In the genomic region with DNA sequence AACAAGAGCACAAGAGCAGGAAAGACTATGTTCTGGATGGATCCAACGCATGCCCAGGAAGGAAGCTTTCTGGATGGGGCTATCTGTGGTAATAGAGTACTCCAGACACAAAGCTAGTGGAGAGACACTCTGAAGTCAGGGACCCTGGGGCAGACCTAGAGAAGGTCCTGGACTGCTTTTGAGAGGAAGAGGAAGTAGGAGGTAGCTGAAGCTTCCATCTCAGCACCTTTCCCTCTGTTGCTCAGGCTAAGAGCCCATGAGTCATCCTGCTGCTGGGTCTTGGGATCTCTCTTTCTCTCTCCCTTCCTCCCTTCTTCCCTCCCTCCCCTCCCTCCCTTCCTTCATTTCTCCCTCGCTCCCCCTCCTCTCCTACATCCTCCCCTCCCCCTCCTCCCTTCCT, we compare ENCODE assay signal across 25 mouse cellular contexts.
DNase-seq lines count a peak whose midpoint lies in the region; ATAC-seq and TF ChIP-seq lines count a peak whose summit lies in the region.
"Had no signal": no experiment of that assay in that cellular context is flagged by ENCODE, and none has a peak within 500 bp of the region (broad histone marks: within the 10 kb centered on the region; RNA-seq: fewer than 3 reads in every experiment).

No protein-coding gene starts in this region.

- H3K9me3 ChIP-seq in kidney, embryonic 15.5 days (replicated peaks): peaks cover 6% of the 10 kb centered on the region; the same call in 1 of the 2 replicates
- peaks cover 4% of the 10 kb centered on the region; the same call in 1 of the 2 replicates for H3K9me3 ChIP-seq in forebrain, embryonic 13.5 days (replicated peaks)
- peaks cover 10% of the 10 kb centered on the region; the same call in 1 of the 2 replicates for H3K9me3 ChIP-seq in hindbrain, embryonic 10.5 days
- H3K9me3 ChIP-seq: embryonic facial prominence, embryonic 12.5 days had no signal

- H3K4me1 ChIP-seq in kidney, embryonic 15.5 days: peaks cover 7% of the 10 kb centered on the region; the same call in 1 of the 2 replicates
- H3K4me1 ChIP-seq in kidney, adult 2 months (ENCODE audit: control insufficient read depth, insufficient read depth, low read length): peaks cover 8% of the 10 kb centered on the region; the same call in 1 of the 2 replicates
- no peaks in the 10 kb centered on the region for H3K4me1 ChIP-seq in forebrain, embryonic 13.5 days
- 0 out of 2 replicates have a peak, but pooled peaks cover 8% of the 10 kb centered on the region for H3K4me1 ChIP-seq in hindbrain, embryonic 10.5 days (replicated peaks)
- H3K4me1 ChIP-seq: embryonic facial prominence, embryonic 12.5 days had no signal

- no peaks in the 10 kb centered on the region for H3K27me3 ChIP-seq in kidney, embryonic 15.5 days
- H3K27me3 ChIP-seq in kidney, adult 2 months (replicated peaks; ENCODE audit: control insufficient read depth, insufficient read depth, low read length): no peaks in the 10 kb centered on the region
- H3K27me3 ChIP-seq in forebrain, embryonic 13.5 days: no peaks in the 10 kb centered on the region
- no peaks in the 10 kb centered on the region for H3K27me3 ChIP-seq in hindbrain, embryonic 10.5 days (ENCODE audit: insufficient read depth, poor library complexity, severe bottlenecking)
- H3K27me3 ChIP-seq: CH12.LX; embryonic facial prominence, embryonic 12.5 days had no signal

- ATAC-seq in kidney, embryonic 15.5 days (replicated peaks; ENCODE audit: low FRiP score): 0 out of 2 replicates have a peak, but pooled peaks have one; percentile 44
- ATAC-seq in granulocyte monocyte progenitor cell, adult 5-6 weeks (replicated peaks; ENCODE audit: poor library complexity, severe bottlenecking): peak; percentile 58
- peak; percentile 52; the same call in 1 of the 2 replicates for ATAC-seq in megakaryocyte, adult 5-6 weeks (ENCODE audit: poor library complexity, severe bottlenecking)
- peak; percentile 64 for ATAC-seq in megakaryocyte progenitor cell, adult 5-6 weeks (replicated peaks; ENCODE audit: poor library complexity)
- ATAC-seq in forebrain, embryonic 13.5 days: no peak
- ATAC-seq: CD4-positive, CD25-positive, alpha-beta regulatory T cell, adult 4 months; forebrain, embryonic 14.5 days; forebrain, embryonic 16.5 days had no signal

- H3K4me2 ChIP-seq in kidney, embryonic 15.5 days: no peak overlapping the region
- no peak overlapping the region for H3K4me2 ChIP-seq in forebrain, embryonic 13.5 days
- H3K4me2 ChIP-seq: embryonic facial prominence, embryonic 12.5 days had no signal

- H3K9ac ChIP-seq in kidney, embryonic 15.5 days: no peak overlapping the region
- H3K9ac ChIP-seq in forebrain, embryonic 13.5 days: no peak overlapping the region
- H3K9ac ChIP-seq: embryonic facial prominence, embryonic 12.5 days had no signal

- TF ChIP-seq CTCF in kidney, adult 2 months (conservative IDR thresholded peaks at IDR 0.05; ENCODE audit: insufficient read depth, insufficient read length, low read depth, low read length): no peak

- TF ChIP-seq POLR2A in kidney, adult 2 months (IDR thresholded peaks at IDR 0.05; ENCODE audit: low read depth, low read length): no peak

- no peaks in the 10 kb centered on the region for H3K36me3 ChIP-seq in kidney, embryonic 15.5 days
- H3K36me3 ChIP-seq in kidney, adult 2 months (ENCODE audit: control insufficient read depth, insufficient read depth, low read length): no peaks in the 10 kb centered on the region
- no peaks in the 10 kb centered on the region for H3K36me3 ChIP-seq in forebrain, embryonic 13.5 days (ENCODE audit: poor library complexity, severe bottlenecking)
- H3K36me3 ChIP-seq in hindbrain, embryonic 10.5 days: no peaks in the 10 kb centered on the region
- H3K36me3 ChIP-seq: embryonic facial prominence, embryonic 10.5 days; embryonic facial prominence, embryonic 12.5 days; G1E had no signal

- no peak for DNase-seq in kidney, adult 2 months
- no peak for DNase-seq in adrenal gland, postnatal 36 days
- no peak for DNase-seq in hindbrain, embryonic 10.5 days (ENCODE audit: low spot score)
- DNase-seq: adrenal gland, adult 2 months; adrenal gland, postnatal 10 days; adrenal gland, postnatal 25 days; B cell, adult 2 months; cerebellum, adult 11 months; cerebellum, adult 18-20 months; cerebellum, adult 8-10 months; cerebellum, adult 9-11 months; cerebellum, postnatal 14 days; cerebellum, postnatal 36 days had no signal

- no peak overlapping the region for H3K4me3 ChIP-seq in kidney, embryonic 15.5 days (replicated peaks)
- no peak overlapping the region for H3K4me3 ChIP-seq in kidney, adult 2 months (ENCODE audit: insufficient read depth, low read depth, low read length)
- H3K4me3 ChIP-seq in forebrain, embryonic 13.5 days: no peak overlapping the region
- H3K4me3 ChIP-seq in hindbrain, embryonic 10.5 days: no peak overlapping the region
- H3K4me3 ChIP-seq: embryonic facial prominence, embryonic 10.5 days; embryonic facial prominence, embryonic 12.5 days had no signal

- 63% methylated on average over 2 of the region's 2 CpGs for WGBS in kidney, embryonic 15.5 days
- 62% methylated on average over 2 of the region's 2 CpGs for WGBS in kidney, adult 2 months
- 79% methylated on average over 2 of the region's 2 CpGs for WGBS in forebrain, embryonic 13.5 days
- WGBS in hindbrain, embryonic 10.5 days: 78% methylated on average over 2 of the region's 2 CpGs

- no peak overlapping the region for H3K27ac ChIP-seq in kidney, embryonic 15.5 days
- H3K27ac ChIP-seq in kidney, adult 2 months (ENCODE audit: insufficient read depth, low read depth, low read length): no peak overlapping the region
- H3K27ac ChIP-seq in forebrain, embryonic 13.5 days: no peak overlapping the region
- H3K27ac ChIP-seq in hindbrain, embryonic 10.5 days: no peak overlapping the region
- H3K27ac ChIP-seq: embryonic facial prominence, embryonic 10.5 days; embryonic facial prominence, embryonic 12.5 days had no signal
